Mouse (Mus musculus) neural tube, postnatal 0 days (tissue): ENCODE data around the gene Zbtb24. TPM values are rescaled to one million over a fixed set of nuclear protein-coding genes. Genes with fewer than 3 reads are reported as not detected.

ENCODE experiments used
- polyA plus RNA-seq: library from polyadenylated mRNA; unstranded; fragments of >200 nt; fragmentation: Nextera tagmentation; extraction: Ambion mirVana; gene quantifications from 2 replicates; pipeline ENCODE4 v1.2.1, GENCODE M21; 2015

Gene Zbtb24
- polyA plus RNA-seq = 13.4 and 15.2 TPM in 2 replicates

GRCm38 (mm10) chr10:41450137-41450670, at the start of gene Zbtb24:
Zbtb24 (plus strand) TSS chr10:41450383.

GRCm38 (mm10) chr10:41476171-41477017, 26.2 kb downstream of the Zbtb24 start, which contains the start of gene Mical1:
Mical1 (plus strand) TSS chr10:41476314.

GRCm38 (mm10) chr10:41489708-41490517, 39.7 kb downstream of the Zbtb24 start, which contains the start of the genes Smpd2 and Ppil6:
Smpd2 (minus strand) TSS chr10:41490369.
Ppil6 (plus strand) TSS chr10:41490439.

Other genes starting within 250 kb of the Zbtb24 start
- 28.8 and 29.5 TPM in 2 replicates for gene Fig4, start 147.1 kb upstream of the Zbtb24 start, polyA plus RNA-seq
- 0.25 and 0.28 TPM in 2 replicates for gene Ak9, start 146.4 kb upstream of the Zbtb24 start, polyA plus RNA-seq
- gene Mical1, start 25.9 kb downstream of the Zbtb24 start, polyA plus RNA-seq = 24.3 and 26.9 TPM in 2 replicates
- gene Smpd2, start 40.0 kb downstream of the Zbtb24 start, polyA plus RNA-seq = 40.4 and 48.6 TPM in 2 replicates
- 8.3 and 10.1 TPM in 2 replicates for gene Ppil6, start 40.1 kb downstream of the Zbtb24 start, polyA plus RNA-seq
- 48.1 and 56.2 TPM in 2 replicates for gene Cd164, start 69.0 kb downstream of the Zbtb24 start, polyA plus RNA-seq